Mouse (Mus musculus) liver, embryonic 16.5 days (tissue): ENCODE data around the gene Gmeb2. TPM values are rescaled to one million over a fixed set of nuclear protein-coding genes. Genes with fewer than 3 reads are reported as not detected.

Source experiments
- ATAC-seq: fragments of 200-750 bp; cut with Nextera tagmentation; 2 replicates; pipeline ENCODE4 v1.8.0; 2017; ENCODE audit warnings: low read depth, mild to moderate bottlenecking, moderate number of reproducible peaks, moderate library complexity
- H3K27ac ChIP-seq: fragments of 300-500 bp; sonication (generic); 2 replicates; pipeline ENCODE4 v1.5.1; 2014; ENCODE audit warnings: mild to moderate bottlenecking, low read length
- H3K27me3 ChIP-seq: fragments of 300-500 bp; sonication (generic); 2 replicates; pipeline ENCODE4 v1.6.1; 2014; ENCODE audit warnings: low read depth, low read length, mixed read lengths; ENCODE audit not compliant: control insufficient read depth, insufficient read depth
- H3K36me3 ChIP-seq: fragments of 300-500 bp; sonication (generic); 2 replicates; pipeline ENCODE4 v1.6.1; 2014; ENCODE audit warnings: mild to moderate bottlenecking; ENCODE audit not compliant: control insufficient read depth, insufficient read depth
- H3K4me1 ChIP-seq: fragments of 300-500 bp; sonication (generic); 2 replicates; pipeline ENCODE4 v1.6.1; 2014; ENCODE audit warnings: low read depth, low read length, mixed read lengths; ENCODE audit not compliant: control insufficient read depth
- H3K4me2 ChIP-seq: fragments of 300-500 bp; sonication (generic); 2 replicates; pipeline ENCODE4 v1.6.1; 2014; ENCODE audit warnings: low read depth, low read length, mixed read lengths
- H3K4me3 ChIP-seq: fragments of 300-500 bp; sonication (generic); 2 replicates; pipeline ENCODE4 v1.5.1; 2014; ENCODE audit warnings: low read depth, mild to moderate bottlenecking, low read length
- H3K9ac ChIP-seq: fragments of 300-500 bp; sonication (generic); 2 replicates; pipeline ENCODE4 v1.6.1; 2014; ENCODE audit warnings: low read depth, low read length
- H3K9me3 ChIP-seq: fragments of 300-500 bp; sonication (generic); replicated peaks from 2 replicates; pipeline ENCODE4 v1.6.1; 2016; ENCODE audit warnings: low read length; ENCODE audit not compliant: control insufficient read depth
- WGBS: fragments of 180-500 bp; shearing (Covaris S2); extraction: QIAGEN DNeasy Blood & Tissue Kit; methylation state at CpG from one replicate; pipeline ENCODE4 v1.1.7; 2014; ENCODE audit not compliant: insufficient replicate concordance; 5-methylcytosine and 5-hydroxymethylcytosine counted together
- polyA plus RNA-seq: library from polyadenylated mRNA; unstranded; fragments of >200 nt; fragmentation: Nextera tagmentation; extraction: Ambion mirVana; gene quantifications from 2 replicates; pipeline ENCODE4 v1.2.1, GENCODE M21; 2015

Gmeb2 gene
- polyA plus RNA-seq, 1 experiment from 2014 or later, result 9.8 TPM

DNA sequence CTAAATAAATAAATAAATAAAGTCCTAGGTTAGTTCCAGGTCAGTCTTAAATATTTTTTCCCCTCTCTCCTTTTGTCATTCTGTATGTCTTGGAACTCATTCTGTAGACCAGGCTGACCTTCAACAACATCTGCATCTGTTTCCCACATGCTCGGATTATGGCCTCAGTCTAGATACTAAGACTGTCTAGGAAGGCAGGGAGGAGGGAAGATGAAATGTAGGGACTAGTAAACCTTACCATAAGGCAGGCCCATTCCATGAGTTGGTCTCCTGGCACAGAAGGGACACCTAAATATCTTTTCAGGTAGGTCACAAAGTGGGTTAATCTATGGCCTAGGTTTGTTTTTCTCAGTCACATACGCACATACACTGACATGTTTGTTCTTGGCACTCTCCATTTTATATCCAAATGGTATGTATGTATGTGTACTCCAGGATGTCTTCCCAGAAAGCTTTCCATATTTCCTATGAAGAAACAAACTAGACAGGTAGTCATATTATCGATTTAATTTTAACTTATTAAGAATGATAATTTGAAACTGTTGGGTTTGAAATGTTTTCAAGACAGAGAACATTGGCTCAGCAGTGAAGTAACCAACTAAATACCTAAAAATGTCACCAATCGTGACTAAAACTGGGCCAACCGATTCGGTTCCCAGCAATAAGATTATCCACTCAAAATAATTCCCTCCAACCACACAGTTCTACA lies 1.1 kb downstream of the Gmeb2 start:
- peak overlapping the region; percentile 84 for H3K4me3 ChIP-seq
- no peaks in the 10 kb centered on the region for H3K27me3 ChIP-seq
- H3K9ac ChIP-seq, result peak overlapping the region; percentile 94
- H3K27ac ChIP-seq, result peak overlapping the region; percentile 95
- H3K36me3 ChIP-seq, result peaks cover 8% of the 10 kb centered on the region; the same call in 1 of the 2 replicates
- ATAC-seq, result no peak
- no peaks in the 10 kb centered on the region for H3K9me3 ChIP-seq
- H3K4me1 ChIP-seq, result peaks cover 29% of the 10 kb centered on the region
- H3K4me2 ChIP-seq, result peak overlapping the region; percentile 64
- WGBS, result 33% methylated on average over 6 of the region's 6 CpGs

DNA sequence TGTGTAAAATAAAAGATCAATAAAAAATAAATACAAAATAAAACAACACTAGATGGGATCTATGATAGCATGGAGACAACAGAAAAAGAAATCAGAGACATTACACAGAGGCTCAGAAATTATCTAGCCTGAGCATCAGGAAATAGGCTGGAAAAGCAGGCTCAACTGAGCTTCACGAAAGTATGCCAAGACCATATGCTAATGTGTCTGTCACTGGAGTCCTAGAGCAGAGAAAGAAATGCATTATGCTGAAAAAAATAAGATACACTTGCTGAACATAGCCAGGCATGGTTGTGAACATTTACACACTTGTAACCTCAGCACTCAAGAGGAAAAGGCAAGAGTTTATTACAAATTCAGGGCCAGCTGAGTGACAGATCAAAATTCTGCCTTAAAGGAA lies 7.9 kb downstream of the Gmeb2 start:
- no peak overlapping the region for H3K9ac ChIP-seq
- H3K9me3 ChIP-seq, result no peaks in the 10 kb centered on the region
- 77% methylated on average over 1 of the region's 1 CpGs for WGBS
- no peak overlapping the region for H3K4me2 ChIP-seq
- no peak for ATAC-seq
- H3K4me3 ChIP-seq, result no peak overlapping the region
- peaks cover 24% of the 10 kb centered on the region for H3K36me3 ChIP-seq
- H3K4me1 ChIP-seq, result peaks cover 16% of the 10 kb centered on the region
- H3K27me3 ChIP-seq, result no peaks in the 10 kb centered on the region
- H3K27ac ChIP-seq, result no peak overlapping the region

DNA sequence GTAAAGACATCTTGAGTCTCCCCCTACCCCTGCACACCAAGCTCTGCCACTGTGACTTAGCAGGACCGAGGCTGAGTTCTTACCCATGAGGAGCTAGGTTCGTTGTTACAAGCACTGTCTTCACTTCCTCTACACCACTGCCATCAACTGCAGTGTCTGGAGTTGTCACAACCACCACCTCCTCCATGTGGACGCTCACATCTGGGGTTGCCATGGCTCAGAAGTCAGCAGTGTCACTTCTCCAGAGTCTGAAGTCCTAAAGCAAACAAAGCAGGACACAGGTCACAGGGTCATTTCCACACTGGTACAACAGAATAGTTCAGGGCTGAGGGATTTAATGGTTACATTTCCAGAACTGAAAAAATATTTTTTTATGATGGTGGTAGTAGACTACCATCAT lies 10.0 kb downstream of the Gmeb2 start:
- Histone ChIP-seq H3K9me3 (no peaks in the 10 kb centered on the region), H3K9ac (no peak overlapping the region), H3K4me2 (no peak overlapping the region), H3K27ac (no peak overlapping the region), H3K36me3 (peaks cover 31% of the 10 kb centered on the region), H3K27me3 (no peaks in the 10 kb centered on the region), H3K4me1 (peaks cover 7% of the 10 kb centered on the region), H3K4me3 (no peak overlapping the region)
- WGBS, result 48% methylated on average over 3 of the region's 3 CpGs
- peak; percentile 70 for ATAC-seq

DNA sequence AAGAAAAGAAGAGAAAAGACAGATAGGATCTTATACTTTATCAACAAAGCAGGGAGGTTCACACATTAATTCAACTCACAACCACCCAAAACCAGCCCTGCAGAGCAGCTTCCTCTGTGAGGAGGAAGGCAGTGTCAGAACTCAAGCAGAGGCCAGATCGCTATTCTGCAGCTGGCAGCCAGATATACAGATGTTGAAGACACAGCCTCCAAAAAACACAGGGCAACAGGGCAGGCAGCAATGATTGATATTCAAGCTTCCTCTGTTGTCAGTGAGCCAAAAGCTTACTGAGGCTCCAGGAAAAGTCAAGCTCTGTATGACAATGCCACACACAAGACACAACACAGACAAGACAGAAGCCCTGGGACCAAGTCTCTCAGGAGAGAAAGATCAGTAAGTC lies 11.1 kb downstream of the Gmeb2 start:
- H3K27ac ChIP-seq, result no peak overlapping the region
- WGBS, result 74% methylated on average over 1 of the region's 1 CpGs
- H3K4me2 ChIP-seq, result no peak overlapping the region
- ATAC-seq, result no peak
- peaks cover 28% of the 10 kb centered on the region for H3K36me3 ChIP-seq
- H3K27me3 ChIP-seq, result no peaks in the 10 kb centered on the region
- peaks cover 3% of the 10 kb centered on the region for H3K4me1 ChIP-seq
- no peak overlapping the region for H3K4me3 ChIP-seq
- no peak overlapping the region for H3K9ac ChIP-seq
- H3K9me3 ChIP-seq, result no peaks in the 10 kb centered on the region

DNA sequence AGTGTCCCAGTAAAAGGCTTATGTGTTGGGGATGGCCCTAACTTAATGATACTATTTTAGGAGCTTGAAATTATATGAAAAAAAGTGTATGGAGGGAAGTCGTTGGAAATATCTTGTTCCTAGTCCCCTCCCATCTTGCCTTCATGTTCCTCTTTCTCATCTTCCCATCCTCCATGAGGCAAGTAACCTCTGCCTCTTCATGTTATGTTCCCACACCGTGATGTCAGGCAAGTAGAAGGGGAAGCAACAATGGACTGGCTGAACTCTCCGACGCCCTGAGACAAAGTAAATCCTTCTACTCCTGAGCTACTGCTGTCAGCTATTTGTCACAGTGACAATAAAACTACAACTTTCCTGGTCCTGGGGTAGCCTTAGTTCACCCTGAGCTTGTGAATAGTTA lies 13.2 kb downstream of the Gmeb2 start:
- Histone ChIP-seq H3K9ac (no peak overlapping the region), H3K27ac (no peak overlapping the region), H3K9me3 (no peaks in the 10 kb centered on the region), H3K4me2 (no peak overlapping the region), H3K36me3 (peaks cover 31% of the 10 kb centered on the region), H3K4me3 (no peak overlapping the region), H3K27me3 (no peaks in the 10 kb centered on the region), H3K4me1 (peaks cover 3% of the 10 kb centered on the region)
- ATAC-seq, result no peak
- WGBS, result 51% methylated on average over 4 of the region's 4 CpGs

DNA sequence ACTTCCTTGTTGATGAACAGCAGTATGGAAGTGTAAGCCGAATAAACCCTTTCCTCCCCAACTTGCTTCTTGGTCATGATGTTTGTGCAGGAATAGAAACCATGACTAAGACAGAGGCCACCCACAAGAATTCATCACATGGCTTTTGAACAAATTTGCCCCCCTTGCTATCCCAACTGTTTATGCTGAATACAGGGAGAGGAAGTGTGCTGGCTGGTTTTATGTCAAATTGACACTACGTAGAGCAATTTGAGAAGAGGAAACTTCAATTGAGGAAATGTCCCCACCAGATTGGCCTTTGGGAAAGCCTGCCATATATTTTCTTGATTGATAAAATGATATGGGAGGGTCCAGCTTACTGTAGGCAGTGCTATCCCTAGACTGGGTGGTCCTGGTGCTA lies 14.0 kb downstream of the Gmeb2 start:
- Histone ChIP-seq H3K9ac (no peak overlapping the region), H3K4me1 (peaks cover 3% of the 10 kb centered on the region), H3K27ac (no peak overlapping the region), H3K9me3 (no peaks in the 10 kb centered on the region), H3K27me3 (no peaks in the 10 kb centered on the region), H3K36me3 (peaks cover 29% of the 10 kb centered on the region), H3K4me3 (no peak overlapping the region), H3K4me2 (no peak overlapping the region)
- ATAC-seq, result no peak
- WGBS, result 82% methylated on average over 2 of the region's 2 CpGs

DNA sequence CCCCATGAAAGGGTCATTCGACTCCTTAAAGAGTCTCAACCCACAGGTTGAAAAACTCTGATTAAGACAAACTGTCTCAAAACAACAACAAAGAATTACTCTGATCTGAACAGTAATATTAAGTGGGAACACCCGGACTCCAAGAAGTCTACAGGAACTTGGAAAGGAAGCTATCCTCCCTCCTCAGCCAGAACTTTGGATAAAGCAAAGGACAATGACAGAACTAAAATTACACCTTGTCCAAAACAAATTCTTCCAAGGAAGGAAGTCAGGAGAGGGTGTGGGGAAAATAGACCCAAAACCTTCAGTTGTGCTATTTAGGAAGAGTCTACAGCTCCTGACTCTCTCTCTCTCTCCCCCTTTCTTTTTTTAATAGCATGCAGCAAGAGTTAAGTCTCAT lies 15.7 kb downstream of the Gmeb2 start:
- Histone ChIP-seq H3K9ac (no peak overlapping the region), H3K27me3 (no peaks in the 10 kb centered on the region), H3K9me3 (no peaks in the 10 kb centered on the region), H3K4me2 (no peak overlapping the region), H3K36me3 (peaks cover 33% of the 10 kb centered on the region), H3K27ac (no peak overlapping the region), H3K4me1 (peaks cover 3% of the 10 kb centered on the region), H3K4me3 (no peak overlapping the region)
- 81% methylated on average over 2 of the region's 2 CpGs for WGBS
- no peak for ATAC-seq

DNA sequence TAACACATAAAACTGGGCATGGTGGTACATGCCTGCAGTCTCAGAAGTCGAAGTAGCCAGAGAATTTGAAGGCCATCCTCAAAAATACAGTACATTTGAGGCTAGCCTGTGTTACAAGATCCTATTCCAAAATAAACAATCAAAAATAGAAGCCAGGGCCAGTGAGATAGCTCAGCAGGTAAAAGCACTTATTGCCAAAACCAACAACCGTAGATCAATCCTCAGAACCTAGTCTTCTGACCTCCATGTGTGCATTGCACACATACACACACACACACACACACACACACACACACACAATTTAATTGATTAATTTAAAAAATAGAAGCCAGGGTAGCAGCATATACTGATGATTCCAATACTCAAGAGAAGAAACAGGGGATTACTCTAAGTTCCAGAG lies 21.0 kb downstream of the Gmeb2 start:
- Histone ChIP-seq H3K36me3 (peaks cover 50% of the 10 kb centered on the region), H3K9ac (no peak overlapping the region), H3K4me3 (no peak overlapping the region), H3K9me3 (no peaks in the 10 kb centered on the region), H3K27me3 (no peaks in the 10 kb centered on the region), H3K4me2 (no peak overlapping the region), H3K27ac (no peak overlapping the region), H3K4me1 (no peaks in the 10 kb centered on the region)
- 90% methylated on average over 2 of the region's 2 CpGs for WGBS
- no peak for ATAC-seq

DNA sequence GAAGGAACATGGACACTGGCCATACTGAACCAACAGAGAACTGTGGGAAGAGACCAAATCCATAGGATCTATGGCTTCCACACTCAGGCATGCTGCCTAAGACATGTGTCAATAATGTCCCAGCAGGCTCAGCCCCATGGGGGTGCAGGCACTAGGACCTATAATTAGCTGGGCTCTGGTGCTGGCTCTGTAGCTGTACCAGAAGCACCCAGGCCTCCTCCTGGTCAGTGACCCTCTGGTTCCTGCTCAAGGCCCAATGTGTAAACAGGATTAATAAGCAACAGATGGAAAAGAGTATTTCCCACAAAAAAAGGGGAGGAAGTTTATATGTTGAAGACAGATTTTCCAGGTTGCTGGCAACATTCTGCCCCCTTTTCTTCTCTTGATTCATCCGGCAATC lies 34.6 kb downstream of the Gmeb2 start:
- Histone ChIP-seq H3K4me1 (peaks cover 3% of the 10 kb centered on the region), H3K4me3 (no peak overlapping the region), H3K9me3 (no peaks in the 10 kb centered on the region), H3K27me3 (no peaks in the 10 kb centered on the region), H3K4me2 (no peak overlapping the region), H3K9ac (no peak overlapping the region), H3K36me3 (peaks cover 42% of the 10 kb centered on the region), H3K27ac (peak overlapping the region; percentile 59)
- 63% methylated on average over 1 of the region's 1 CpGs for WGBS
- peak; percentile 43; the same call in 1 of the 2 replicates for ATAC-seq
